Mouse (Mus musculus) bone marrow macrophage, adult 2 months (primary cell): Measurements from ENCODE around the gene Itga4.

Source experiments
- CTCF ChIP-seq: IDR thresholded peaks from 2 replicates; pipeline ENCODE4 v1.5.1; 2012; ENCODE audit warnings: low read depth, mild to moderate bottlenecking, low read length, moderate library complexity
- POLR2A ChIP-seq: IDR thresholded peaks from 2 replicates; pipeline ENCODE4 v1.6.1; 2012; ENCODE audit warnings: mild to moderate bottlenecking, low read depth, low read length, borderline replicate concordance

GRCm38 (mm10) chr2:79367451-79368450 lies 112.5 kb downstream of the Itga4 start:
- no peak for TF ChIP-seq POLR2A
- TF ChIP-seq CTCF, result no peak
